Mouse (Mus musculus): ENCODE data around the gene Prss38.
A peak's percentile ranks its signal among the peaks of the same experiment; 100 is the strongest.
"Not testable (repeated sequence)": the region's sequence is repeated elsewhere in the genome, so short reads cannot be mapped to it uniquely, and the experiment has no call there.

The Prss38 gene

GRCm38 (mm10) chr11:59367955-59368354 lies 7.5 kb downstream of the Prss38 start:
- not testable (repeated sequence) for DNase-seq

DNA sequence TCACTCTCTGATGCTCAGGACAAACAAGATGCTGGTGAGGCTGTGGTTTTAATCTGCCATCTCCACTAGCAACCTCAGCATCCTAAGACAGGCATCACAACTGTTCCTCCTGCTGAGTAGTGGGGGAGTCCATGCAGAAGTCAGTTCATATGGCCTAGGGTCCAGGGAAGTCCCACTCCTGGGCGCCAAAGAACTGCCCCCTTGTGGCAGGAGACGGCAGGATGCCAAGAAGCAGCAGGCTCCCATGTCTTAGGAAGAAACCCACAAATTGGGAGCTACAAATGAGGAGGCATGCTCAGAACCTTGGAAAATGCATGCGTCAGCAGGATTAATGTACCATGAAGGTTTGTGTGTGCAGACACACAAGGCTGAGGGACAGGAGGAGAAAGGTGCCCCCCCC lies 8.8 kb downstream of the Prss38 start:
- peak; percentile 6 for DNase-seq

DNA sequence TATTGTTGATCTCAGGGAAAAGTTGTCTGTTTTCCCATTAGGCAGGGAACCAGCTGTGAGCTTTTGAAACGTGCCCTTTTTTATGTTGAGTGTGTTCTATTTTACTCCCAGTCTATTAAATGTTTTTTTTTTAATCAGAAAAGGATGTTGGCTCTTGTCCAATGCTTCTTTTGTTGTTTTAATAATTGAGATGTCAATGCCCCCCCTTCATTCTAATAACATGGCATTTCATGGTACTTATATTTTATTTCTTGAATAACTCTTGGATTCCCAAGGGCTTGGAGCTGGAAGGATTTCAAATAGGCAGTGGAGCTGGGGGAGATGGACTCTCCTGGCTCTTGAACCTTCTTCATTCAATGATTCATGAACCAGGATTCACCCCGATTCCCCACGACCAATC lies 9.4 kb downstream of the Prss38 start:
- no peak for DNase-seq

GRCm38 (mm10) chr11:59364417-59364816 lies 11.0 kb downstream of the Prss38 start:
- DNase-seq = no peak

DNA sequence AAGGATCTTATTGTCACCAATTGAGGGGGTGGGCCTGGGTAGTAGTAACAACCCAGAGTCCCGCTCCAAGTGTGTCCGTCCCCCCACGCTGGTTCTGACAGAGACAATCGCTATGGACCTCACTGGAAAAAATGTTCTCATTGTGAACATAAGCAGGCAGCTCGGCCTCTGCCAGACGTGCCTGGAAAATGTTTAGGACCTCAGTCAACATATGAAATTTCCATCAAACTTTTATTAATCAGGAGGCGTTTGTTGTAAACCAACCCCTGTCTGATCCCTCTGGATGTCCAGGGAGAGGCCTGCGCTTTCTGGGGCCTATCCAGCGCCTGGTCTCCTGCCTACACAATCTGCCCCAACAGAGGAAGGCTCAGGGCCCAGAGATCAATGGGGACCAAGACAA lies 11.4 kb downstream of the Prss38 start:
- DNase-seq = no peak

- no peak for DNase-seq
These were observed 14.2 kb downstream of the Prss38 start for GRCm38 (mm10) chr11:59361291-59361690.

DNA sequence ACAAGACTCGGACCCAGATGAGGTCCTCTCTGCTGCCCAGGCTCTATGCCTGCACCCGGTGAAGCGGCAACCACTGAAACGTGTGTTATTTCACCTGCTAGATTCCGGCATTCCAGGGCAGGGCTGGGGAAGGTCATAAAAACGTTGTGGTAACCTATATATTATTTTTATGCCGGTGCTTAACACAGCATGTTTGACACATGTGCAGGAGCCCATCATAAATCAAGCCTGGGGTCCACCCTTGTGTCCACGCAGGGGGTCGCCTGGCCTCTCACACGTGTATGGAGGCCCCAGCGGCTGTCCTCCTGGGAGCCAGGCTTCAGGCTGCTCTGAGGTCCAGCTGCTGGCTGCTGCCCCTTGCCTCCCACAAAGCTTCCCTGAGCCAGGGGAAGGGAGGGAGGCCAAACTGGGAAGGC lies 18.6 kb downstream of the Prss38 start:
- DNase-seq = no peak

GRCm38 (mm10) chr11:59354793-59355192 lies 20.7 kb downstream of the Prss38 start:
- DNase-seq = no peak

- no peak for DNase-seq
These were observed 25.1 kb downstream of the Prss38 start for GRCm38 (mm10) chr11:59350326-59350725.

GRCm38 (mm10) chr11:59346166-59346910 lies 29.1 kb downstream of the Prss38 start:
- peak; percentile 64 for DNase-seq

DNA sequence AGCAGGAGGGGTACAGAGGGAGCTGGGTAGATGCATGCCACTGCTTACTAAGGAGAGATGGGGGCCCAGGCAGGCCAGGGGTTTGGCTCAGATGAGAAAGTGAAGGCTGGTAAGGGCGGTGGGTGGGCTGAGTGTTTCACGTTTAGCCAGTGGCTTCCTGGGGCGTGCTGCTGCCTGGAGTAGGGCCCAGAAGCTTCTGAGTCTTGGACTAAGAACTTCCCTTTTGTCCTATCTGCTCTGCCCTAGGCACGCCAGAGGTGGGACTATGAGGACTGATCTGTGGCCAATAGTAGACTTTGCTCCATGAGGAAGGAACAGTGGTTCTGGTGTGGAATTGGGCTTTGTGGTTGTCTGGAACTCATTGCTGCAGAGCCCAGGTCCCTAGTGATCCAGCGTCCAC lies 32.5 kb downstream of the Prss38 start:
- DNase-seq = no peak

GRCm38 (mm10) chr11:59338736-59339120 lies 36.7 kb downstream of the Prss38 start:
- DNase-seq = no peak

DNA sequence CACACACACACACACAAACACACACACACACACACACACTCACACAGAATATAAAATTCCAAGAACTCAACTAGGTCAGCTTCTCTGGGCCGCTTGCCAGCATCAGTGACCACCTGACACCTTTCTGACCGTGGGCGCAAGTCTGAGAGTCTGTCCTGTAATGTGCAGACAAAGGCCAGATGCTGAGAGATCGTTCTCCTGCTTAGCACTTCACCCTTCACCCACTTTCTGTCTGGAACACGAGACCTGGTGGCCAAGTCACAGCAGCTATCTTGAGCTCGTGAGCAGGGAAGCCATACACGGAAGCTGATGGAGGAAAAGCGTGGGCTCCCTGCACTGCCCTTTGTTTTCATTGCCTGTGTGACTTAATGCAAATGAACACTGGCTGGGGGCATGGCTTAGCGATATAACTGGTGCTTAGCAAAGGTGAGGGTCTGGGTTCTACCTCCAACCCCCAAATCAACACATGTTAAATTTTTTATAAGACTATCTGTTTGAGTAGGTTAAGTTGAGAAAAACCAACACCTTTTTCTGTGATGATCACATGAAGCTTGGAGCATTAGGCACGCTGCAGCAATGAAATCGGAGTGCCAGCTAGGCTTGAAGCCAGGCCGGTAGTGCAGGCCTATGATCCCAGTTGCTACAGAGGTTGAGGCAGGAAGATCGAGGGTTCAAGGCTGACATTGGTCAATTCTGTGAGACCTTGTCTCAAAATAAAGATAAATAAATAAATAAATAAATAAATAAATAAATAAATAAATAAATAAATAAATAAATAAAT lies 37.3 kb downstream of the Prss38 start:
- DNase-seq = peak; percentile 6

GRCm38 (mm10) chr11:59336381-59336780 lies 39.1 kb downstream of the Prss38 start:
- no peak for DNase-seq

DNA sequence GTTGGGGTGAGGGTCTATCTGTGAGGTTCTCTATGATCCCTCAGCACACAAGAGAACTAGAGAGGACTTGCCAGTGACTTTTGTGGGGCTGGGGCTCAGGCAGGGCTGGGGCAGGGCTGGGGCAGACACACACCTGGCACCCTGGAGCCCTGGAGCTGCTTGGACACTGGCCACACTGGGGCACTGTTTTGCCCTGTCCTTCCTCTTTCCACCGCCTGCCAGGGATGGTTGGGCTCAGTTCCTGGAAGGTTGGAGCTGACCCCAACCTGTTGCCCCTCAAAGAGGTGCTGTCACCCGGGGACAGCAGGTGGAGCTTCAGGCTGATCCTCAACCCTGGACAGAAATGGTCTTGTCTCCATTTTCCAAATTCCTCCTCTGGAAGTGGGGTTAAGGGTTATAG lies 39.5 kb downstream of the Prss38 start:
- no peak for DNase-seq

DNA sequence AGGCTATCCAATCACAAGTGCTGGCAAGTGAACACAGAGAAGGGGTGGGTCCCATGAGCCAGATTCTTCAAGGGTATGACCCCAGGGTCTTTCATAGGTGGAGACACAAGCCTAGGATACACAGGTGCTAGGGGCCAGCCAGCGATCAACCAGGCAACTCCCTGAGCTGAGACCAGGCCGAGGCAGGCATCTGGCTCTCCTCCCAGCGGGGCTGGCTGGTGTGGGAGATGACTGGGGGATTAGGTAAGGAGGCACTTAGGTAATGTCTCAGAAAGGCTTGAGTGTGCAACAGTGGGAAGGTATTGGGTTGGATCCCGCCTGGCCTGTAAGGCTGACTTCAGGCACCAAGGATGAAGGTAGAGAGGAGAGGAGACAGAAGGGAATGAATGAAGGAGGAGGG lies 40.3 kb downstream of the Prss38 start:
- no peak for DNase-seq

- no peak for DNase-seq
These were observed 42.5 kb downstream of the Prss38 start for GRCm38 (mm10) chr11:59332938-59333337.

DNA sequence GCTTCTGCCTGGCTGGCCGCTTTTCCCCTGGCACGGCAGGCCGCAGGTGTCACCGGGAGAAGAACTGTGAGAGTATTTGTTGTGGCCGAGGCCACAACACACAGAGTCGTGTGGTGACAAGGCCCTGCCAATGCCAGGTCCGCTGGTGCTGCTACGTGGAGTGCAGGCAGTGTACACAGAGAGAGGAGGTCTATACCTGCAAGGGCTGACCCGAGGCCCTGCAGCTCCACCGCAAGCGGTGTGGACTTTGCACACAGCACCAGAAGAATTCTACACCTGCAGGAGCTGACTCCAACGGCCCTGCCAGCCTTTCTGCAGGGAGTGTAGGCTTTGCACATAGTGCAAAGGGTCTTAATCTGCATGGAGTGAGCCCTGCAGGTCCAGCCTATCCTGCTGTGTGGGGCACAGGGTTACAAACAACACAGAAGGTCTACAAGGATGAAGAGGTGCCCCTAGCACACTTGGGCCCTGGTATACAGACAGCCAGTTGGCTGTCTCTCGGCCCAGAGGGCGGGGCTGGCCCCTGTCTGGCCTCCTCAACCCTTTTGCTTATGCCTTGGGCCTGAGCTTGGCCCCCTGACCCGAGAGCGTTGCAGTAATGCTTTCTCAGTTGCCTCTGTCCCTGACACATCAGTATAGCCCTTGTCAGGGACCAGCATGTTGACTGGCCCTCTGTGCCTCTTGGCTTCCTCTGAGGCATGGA lies 44.1 kb downstream of the Prss38 start:
- DNase-seq = no peak

- DNase-seq = peak; percentile 87
These were observed 44.9 kb downstream of the Prss38 start for GRCm38 (mm10) chr11:59330560-59330959.

DNA sequence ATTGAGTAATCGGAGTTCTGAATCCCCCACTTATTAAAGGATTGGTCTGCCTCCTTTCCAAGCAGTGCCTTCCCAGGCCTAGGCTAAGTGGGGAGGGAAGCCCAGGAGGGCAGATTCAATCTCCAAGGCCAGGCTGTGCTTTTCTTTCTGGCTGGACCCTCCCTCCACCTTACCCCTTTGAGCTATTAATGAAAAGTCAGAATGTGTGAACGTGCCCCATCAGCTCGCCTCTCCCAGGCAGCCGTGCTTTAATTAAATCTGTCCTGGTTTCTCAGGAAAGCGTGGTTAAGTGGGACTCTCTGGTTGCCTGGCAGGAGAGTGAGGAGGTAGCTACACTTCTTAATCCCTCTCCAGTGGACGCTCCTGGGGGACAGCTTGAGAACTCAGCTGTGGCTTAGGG lies 45.8 kb downstream of the Prss38 start:
- DNase-seq = no peak

GRCm38 (mm10) chr11:59327625-59328024 lies 47.8 kb downstream of the Prss38 start:
- DNase-seq = no peak

- no peak for DNase-seq
These were observed 50.7 kb downstream of the Prss38 start for GRCm38 (mm10) chr11:59324777-59325176.

DNA sequence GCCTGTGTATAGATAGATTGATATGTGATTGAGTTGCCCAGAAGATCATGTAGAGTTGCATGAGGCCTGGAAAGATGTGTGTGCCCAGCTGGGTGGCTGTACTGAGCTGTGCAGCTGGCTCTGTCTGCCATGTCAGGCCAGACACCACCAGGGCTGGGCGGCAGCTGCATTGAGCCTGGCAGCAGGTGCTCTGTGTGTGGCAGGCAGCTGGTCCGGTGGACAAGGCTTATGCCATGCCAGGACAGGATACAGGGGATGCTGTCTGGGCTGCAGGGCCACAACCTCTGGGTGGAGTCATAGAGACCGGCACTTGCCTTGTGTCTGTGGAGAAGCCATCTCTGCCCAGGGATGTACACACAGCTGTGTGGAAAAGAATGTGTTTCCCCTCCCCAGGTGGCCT lies 52.5 kb downstream of the Prss38 start:
- DNase-seq = no peak
